Mouse (Mus musculus) G1E (cell line): ENCODE results near the gene Nckap5l.

Source experiments
- CTCF ChIP-seq: IDR thresholded peaks from 2 replicates; pipeline ENCODE4 v1.5.1; 2012; ENCODE audit warnings: low read depth, low read length, inconsistent platforms, mixed read lengths
- GATA1 ChIP-seq: IDR thresholded peaks from 2 replicates; pipeline ENCODE4 v1.6.1; 2012; ENCODE audit warnings: borderline replicate concordance, low read length, inconsistent platforms, mixed read lengths

DNA sequence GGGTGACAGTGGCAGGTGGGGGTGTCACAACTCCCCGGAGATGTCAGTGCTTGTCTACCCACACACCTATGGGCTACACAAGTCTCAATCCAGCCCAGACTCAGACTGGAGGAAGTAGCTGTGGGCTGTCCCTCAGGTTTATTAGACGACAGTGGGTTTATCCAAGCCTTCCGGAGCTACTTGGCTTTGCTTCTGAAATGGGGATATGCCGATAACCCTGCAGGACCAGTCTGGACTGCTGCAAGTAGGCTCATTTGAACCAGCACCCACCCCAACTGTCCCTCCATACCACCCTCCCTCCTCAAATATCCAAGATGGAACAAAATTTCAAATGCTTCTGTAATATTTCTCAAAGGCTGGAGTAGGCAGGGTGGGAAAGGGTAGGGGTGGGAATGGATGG, 40.8 kb upstream of the Nckap5l start:
- no peak for TF ChIP-seq CTCF
- TF ChIP-seq GATA1 = no peak
